Mouse (Mus musculus) cortical plate, adult 2 months (tissue): Measurements from ENCODE around the gene Kcng4.

Experiments
- CTCF ChIP-seq: fragments of 200-500 bp; IDR thresholded peaks from 2 replicates; pipeline ENCODE4 v1.5.1; 2011; ENCODE audit warnings: mild to moderate bottlenecking, control low read depth, low read length; ENCODE audit not compliant: insufficient read depth; ENCODE audit errors: extremely low read depth
- POLR2A ChIP-seq: fragments of 200-500 bp; IDR thresholded peaks from 2 replicates; pipeline ENCODE4 v1.6.1; 2011; ENCODE audit warnings: mild to moderate bottlenecking, low read length, control low read depth; ENCODE audit not compliant: insufficient read depth; ENCODE audit errors: extremely low read depth

DNA sequence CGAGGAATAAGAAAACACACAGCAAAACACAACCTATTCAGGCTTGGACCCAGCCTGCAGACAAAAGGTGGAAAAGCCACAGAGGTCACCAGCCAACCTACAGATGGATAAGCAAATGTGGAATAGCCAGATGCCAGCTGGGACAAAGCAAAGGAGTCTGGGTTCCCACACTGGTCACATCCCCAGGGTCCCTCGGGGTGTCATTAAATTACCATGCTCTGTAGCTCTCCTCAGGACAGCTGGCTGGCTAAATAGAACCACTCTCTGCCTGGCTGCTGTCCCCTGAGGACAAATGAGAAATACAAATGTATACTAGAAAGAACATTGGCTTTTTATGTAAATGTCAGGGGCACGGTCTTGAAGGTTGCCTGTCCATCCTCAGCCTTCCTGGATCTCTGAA, 4.6 kb downstream of the Kcng4 start:
- no peak for TF ChIP-seq POLR2A
- no peak for TF ChIP-seq CTCF
